8 mouse cellular contexts compared by ENCODE assay signal in genomic region chr7:45832428-45832827, GRCm38 (mm10). TPM values are rescaled to one million over a fixed set of nuclear protein-coding genes. Genes with fewer than 3 reads are reported as not detected.
DNase-seq lines count a peak whose midpoint lies in the region; ATAC-seq and TF ChIP-seq lines count a peak whose summit lies in the region.

No protein-coding gene starts in this region.

- intact Hi-C loops in heart, postnatal 25 days (cut with DNase I), result no loop called here
- intact Hi-C loops in left cerebral cortex, postnatal 25 days (cut with DNase I), result no loop called here

- TF ChIP-seq POLR2A in ES-Bruce4 (IDR thresholded peaks at IDR 0.05; ENCODE audit: insufficient read depth, low read length), result no peak

- ATAC-seq in hindbrain, embryonic 12.5 days (ENCODE audit: low FRiP score), result no peak
- ATAC-seq in megakaryocyte-erythroid progenitor cell, adult 5-6 weeks (replicated peaks; ENCODE audit: low FRiP score, low TSS enrichment, poor library complexity, severe bottlenecking), result no peak

- WGBS in heart, embryonic 10.5 days, result 7% methylated on average over 30 of the region's 30 CpGs
- WGBS in hindbrain, embryonic 12.5 days, result 9% methylated on average over 30 of the region's 30 CpGs
- WGBS in midbrain, embryonic 10.5 days, result 9% methylated on average over 30 of the region's 30 CpGs

- no peak for DNase-seq in heart, embryonic 10.5 days (ENCODE audit: low spot score)
- DNase-seq in heart, postnatal 25 days (ENCODE audit: low spot score), result no peak
- no peak for DNase-seq in midbrain, embryonic 10.5 days (ENCODE audit: low spot score)
- DNase-seq in urinary bladder, postnatal 4 days (ENCODE audit: low spot score in 2 of 2), result no peak
- DNase-seq in left cerebral cortex, postnatal 25 days (ENCODE audit: low spot score in 2 of 2), result no peak

- peaks cover 20% of the 10 kb centered on the region for H3K36me3 ChIP-seq in heart, embryonic 10.5 days
- peaks cover 17% of the 10 kb centered on the region for H3K36me3 ChIP-seq in ES-Bruce4 (ENCODE audit: control insufficient read depth, insufficient read depth, low read length, poor library complexity, severe bottlenecking)
- peaks cover 20% of the 10 kb centered on the region for H3K36me3 ChIP-seq in hindbrain, embryonic 12.5 days
- peaks cover 24% of the 10 kb centered on the region for H3K36me3 ChIP-seq in midbrain, embryonic 10.5 days

- H3K27ac ChIP-seq in heart, embryonic 10.5 days, result peak overlapping the region; percentile 62; the same call in 1 of the 2 replicates
- H3K27ac ChIP-seq in ES-Bruce4 (ENCODE audit: insufficient read depth, low read length), result no peak overlapping the region
- no peak overlapping the region for H3K27ac ChIP-seq in hindbrain, embryonic 12.5 days
- H3K27ac ChIP-seq in midbrain, embryonic 10.5 days (replicated peaks), result no peak overlapping the region; the same call in 1 of the 2 replicates

- peaks cover 65% of the 10 kb centered on the region for H3K27me3 ChIP-seq in heart, embryonic 10.5 days (ENCODE audit: insufficient read depth, poor library complexity, severe bottlenecking)
- peaks cover 14% of the 10 kb centered on the region for H3K27me3 ChIP-seq in ES-Bruce4 (ENCODE audit: control insufficient read depth, insufficient read depth, low read length, poor library complexity, severe bottlenecking)
- peaks cover 61% of the 10 kb centered on the region for H3K27me3 ChIP-seq in hindbrain, embryonic 12.5 days
- H3K27me3 ChIP-seq in midbrain, embryonic 10.5 days (ENCODE audit: low read depth, poor library complexity, severe bottlenecking), result peaks cover 66% of the 10 kb centered on the region

- H3K9ac ChIP-seq in ES-Bruce4 (ENCODE audit: low read depth, poor library complexity, severe bottlenecking), result peak overlapping the region; percentile 83
- 0 out of 2 replicates have a peak overlapping the region, but pooled peaks have one; percentile 45 for H3K9ac ChIP-seq in hindbrain, embryonic 12.5 days

- peak overlapping the region; percentile 50 for H3K4me2 ChIP-seq in hindbrain, embryonic 12.5 days (replicated peaks)

- peaks cover 32% of the 10 kb centered on the region for H3K4me1 ChIP-seq in heart, embryonic 10.5 days
- H3K4me1 ChIP-seq in ES-Bruce4 (ENCODE audit: control insufficient read depth, insufficient read depth, low read length), result no peaks in the 10 kb centered on the region
- peaks cover 35% of the 10 kb centered on the region for H3K4me1 ChIP-seq in hindbrain, embryonic 12.5 days
- H3K4me1 ChIP-seq in midbrain, embryonic 10.5 days, result peaks cover 44% of the 10 kb centered on the region

- H3K9me3 ChIP-seq in heart, embryonic 10.5 days, result no peaks in the 10 kb centered on the region
- no peaks in the 10 kb centered on the region for H3K9me3 ChIP-seq in ES-Bruce4 (replicated peaks; ENCODE audit: control insufficient read depth, insufficient read depth, low read length, poor library complexity, severe bottlenecking)
- H3K9me3 ChIP-seq in hindbrain, embryonic 12.5 days (replicated peaks), result no peaks in the 10 kb centered on the region
- H3K9me3 ChIP-seq in midbrain, embryonic 10.5 days (replicated peaks), result no peaks in the 10 kb centered on the region

- TF ChIP-seq EP300 in ES-Bruce4 (IDR thresholded peaks at IDR 0.05; ENCODE audit: insufficient read depth, low read depth, low read length), result no peak

- TF ChIP-seq CTCF in ES-Bruce4 (IDR thresholded peaks at IDR 0.05; ENCODE audit: low read depth, low read length), result no peak

- peak overlapping the region; percentile 60 for H3K4me3 ChIP-seq in heart, embryonic 10.5 days
- H3K4me3 ChIP-seq in ES-Bruce4 (ENCODE audit: low read depth, low read length), result peak overlapping the region; percentile 72
- H3K4me3 ChIP-seq in hindbrain, embryonic 12.5 days, result peak overlapping the region; percentile 38
- peak overlapping the region; percentile 47 for H3K4me3 ChIP-seq in midbrain, embryonic 10.5 days

RNA-seq across cellular contexts. Expression of gene Grwd1, which starts 1.7 kb away (rescaled TPM):
- polyA plus RNA-seq in heart, embryonic 10.5 days (2016; fragmentation: Nextera tagmentation; extraction: Ambion mirVana), result 69.8 and 97.9 TPM in 2 replicates
- total RNA-seq in heart, postnatal 25 days (2021), result 10 to 100 TPM in 1 of 2 experiments, 1 to 10 TPM in 1; 10.0 to 11.2 TPM
- polyA plus RNA-seq in ES-Bruce4 (2011; ENCODE audit: insufficient read depth, insufficient read length, low read depth, missing spikeins), result 32.3 and 36.3 TPM in 2 replicates
- polyA plus RNA-seq in hindbrain, embryonic 12.5 days (2016; fragmentation: Nextera tagmentation; extraction: Ambion mirVana), result 43.2 and 45.8 TPM in 2 replicates
- 95.8 and 119 TPM in 2 replicates for polyA plus RNA-seq in midbrain, embryonic 10.5 days (2016; fragmentation: Nextera tagmentation; extraction: Ambion mirVana)
- total RNA-seq in megakaryocyte-erythroid progenitor cell, adult 5-6 weeks (2014; fragmentation: Nextera tagmentation), result 45.7 and 67.7 TPM in 2 replicates
- total RNA-seq in megakaryocyte-erythroid progenitor cell, adult 5-6 weeks (2017), result 22.1 and 39.4 TPM in 2 replicates
- 10 to 100 TPM; 21.0 to 23.2 TPM for total RNA-seq in left cerebral cortex, postnatal 25 days (2021)

RNA-seq across cellular contexts. Expression of gene Kcnj14, which starts 7.8 kb away (rescaled TPM):
- polyA plus RNA-seq in heart, embryonic 10.5 days (2016; fragmentation: Nextera tagmentation; extraction: Ambion mirVana), result 0.90 and 1.4 TPM in 2 replicates
- total RNA-seq in heart, postnatal 25 days (2021), result under 1 TPM; 0.55 to 0.70 TPM
- 0.75 TPM in 1 of 2 replicates, not detected in the other for polyA plus RNA-seq in ES-Bruce4 (2011; ENCODE audit: insufficient read depth, insufficient read length, low read depth, missing spikeins)
- 0.80 and 0.96 TPM in 2 replicates for polyA plus RNA-seq in hindbrain, embryonic 12.5 days (2016; fragmentation: Nextera tagmentation; extraction: Ambion mirVana)
- polyA plus RNA-seq in midbrain, embryonic 10.5 days (2016; fragmentation: Nextera tagmentation; extraction: Ambion mirVana), result 0.65 and 0.72 TPM in 2 replicates
- total RNA-seq in megakaryocyte-erythroid progenitor cell, adult 5-6 weeks (2014; fragmentation: Nextera tagmentation), result not detected in 2 replicates
- not detected in 2 replicates for total RNA-seq in megakaryocyte-erythroid progenitor cell, adult 5-6 weeks (2017)
- total RNA-seq in left cerebral cortex, postnatal 25 days (2021), result 1 to 10 TPM; 2.6 to 2.7 TPM

RNA-seq across cellular contexts. Expression of gene Cyth2, which starts 18.0 kb away (rescaled TPM):
- polyA plus RNA-seq in heart, embryonic 10.5 days (2016; fragmentation: Nextera tagmentation; extraction: Ambion mirVana), result 99.1 and 124 TPM in 2 replicates
- total RNA-seq in heart, postnatal 25 days (2021), result 10 to 100 TPM; 63.2 to 65.5 TPM
- polyA plus RNA-seq in ES-Bruce4 (2011; ENCODE audit: insufficient read depth, insufficient read length, low read depth, missing spikeins), result 75.1 and 75.8 TPM in 2 replicates
- 280 and 284 TPM in 2 replicates for polyA plus RNA-seq in hindbrain, embryonic 12.5 days (2016; fragmentation: Nextera tagmentation; extraction: Ambion mirVana)
- polyA plus RNA-seq in midbrain, embryonic 10.5 days (2016; fragmentation: Nextera tagmentation; extraction: Ambion mirVana), result 153 and 183 TPM in 2 replicates
- 27.2 and 30.8 TPM in 2 replicates for total RNA-seq in megakaryocyte-erythroid progenitor cell, adult 5-6 weeks (2014; fragmentation: Nextera tagmentation)
- total RNA-seq in megakaryocyte-erythroid progenitor cell, adult 5-6 weeks (2017), result 36.9 and 38.0 TPM in 2 replicates
- 100 to 1,000 TPM; 204 to 210 TPM for total RNA-seq in left cerebral cortex, postnatal 25 days (2021)

RNA-seq across cellular contexts. Expression of gene Kdelr1, which starts 40.1 kb away (rescaled TPM):
- polyA plus RNA-seq in heart, embryonic 10.5 days (2016; fragmentation: Nextera tagmentation; extraction: Ambion mirVana), result 44.1 and 57.5 TPM in 2 replicates
- 100 to 1,000 TPM in 1 of 2 experiments, 10 to 100 TPM in 1; 97.5 to 114 TPM for total RNA-seq in heart, postnatal 25 days (2021)
- polyA plus RNA-seq in ES-Bruce4 (2011; ENCODE audit: insufficient read depth, insufficient read length, low read depth, missing spikeins), result 98.0 and 102 TPM in 2 replicates
- polyA plus RNA-seq in hindbrain, embryonic 12.5 days (2016; fragmentation: Nextera tagmentation; extraction: Ambion mirVana), result 43.5 and 45.6 TPM in 2 replicates
- polyA plus RNA-seq in midbrain, embryonic 10.5 days (2016; fragmentation: Nextera tagmentation; extraction: Ambion mirVana), result 36.1 and 39.0 TPM in 2 replicates
- total RNA-seq in megakaryocyte-erythroid progenitor cell, adult 5-6 weeks (2014; fragmentation: Nextera tagmentation), result 76.7 and 91.3 TPM in 2 replicates
- 44.4 and 50.2 TPM in 2 replicates for total RNA-seq in megakaryocyte-erythroid progenitor cell, adult 5-6 weeks (2017)
- 10 to 100 TPM; 81.2 to 84.0 TPM for total RNA-seq in left cerebral cortex, postnatal 25 days (2021)

RNA-seq across cellular contexts. Expression of gene Grin2d, which starts 45.8 kb away (rescaled TPM):
- polyA plus RNA-seq in heart, embryonic 10.5 days (2016; fragmentation: Nextera tagmentation; extraction: Ambion mirVana), result 0.10 and 0.18 TPM in 2 replicates
- total RNA-seq in heart, postnatal 25 days (2021), result under 1 TPM; 0.36 to 0.49 TPM
- 0.43 and 0.68 TPM in 2 replicates for polyA plus RNA-seq in ES-Bruce4 (2011; ENCODE audit: insufficient read depth, insufficient read length, low read depth, missing spikeins)
- polyA plus RNA-seq in hindbrain, embryonic 12.5 days (2016; fragmentation: Nextera tagmentation; extraction: Ambion mirVana), result 1.6 TPM in 2 replicates
- polyA plus RNA-seq in midbrain, embryonic 10.5 days (2016; fragmentation: Nextera tagmentation; extraction: Ambion mirVana), result 0.16 and 0.34 TPM in 2 replicates
- 0.92 TPM in 1 of 2 replicates, not detected in the other for total RNA-seq in megakaryocyte-erythroid progenitor cell, adult 5-6 weeks (2014; fragmentation: Nextera tagmentation)
- 0.23 TPM in 1 of 2 replicates, not detected in the other for total RNA-seq in megakaryocyte-erythroid progenitor cell, adult 5-6 weeks (2017)
- total RNA-seq in left cerebral cortex, postnatal 25 days (2021), result 10 to 100 TPM; 10.9 TPM
